Mouse (Mus musculus): Measurements from ENCODE around the gene A3galt2.

- TF ChIP-seq GATA1 (IDR thresholded peaks at IDR 0.05; ENCODE audit: low read length) (no peak), TAL1 (IDR thresholded peaks at IDR 0.05; ENCODE audit: low read length) (no peak)
These were observed 46.7 kb downstream of the A3galt2 start for GRCm38 (mm10) chr4:128801675-128802465.
